Mouse (Mus musculus): ENCODE results near the gene Slc4a8.

GRCm38 (mm10) chr15:100860856-100861255 is 99.3 kb downstream of the Slc4a8 start:
- TF ChIP-seq MAFK (IDR thresholded peaks at IDR 0.05; ENCODE audit: insufficient read depth, low read depth, low read length) (no peak), HCFC1 (IDR thresholded peaks at IDR 0.05; ENCODE audit: borderline replicate concordance, insufficient read depth, low read length) (no peak), ZC3H11A (IDR thresholded peaks at IDR 0.05; ENCODE audit: borderline replicate concordance, low read depth, low read length) (no peak), CHD2 (IDR thresholded peaks at IDR 0.05; ENCODE audit: low read depth, low read length) (no peak), ZNF384 (IDR thresholded peaks at IDR 0.05; ENCODE audit: low read depth, low read length) (no peak)

All from ES-E14 (cell line).